Mouse (Mus musculus): ENCODE results near the gene Urgcp.

DNA sequence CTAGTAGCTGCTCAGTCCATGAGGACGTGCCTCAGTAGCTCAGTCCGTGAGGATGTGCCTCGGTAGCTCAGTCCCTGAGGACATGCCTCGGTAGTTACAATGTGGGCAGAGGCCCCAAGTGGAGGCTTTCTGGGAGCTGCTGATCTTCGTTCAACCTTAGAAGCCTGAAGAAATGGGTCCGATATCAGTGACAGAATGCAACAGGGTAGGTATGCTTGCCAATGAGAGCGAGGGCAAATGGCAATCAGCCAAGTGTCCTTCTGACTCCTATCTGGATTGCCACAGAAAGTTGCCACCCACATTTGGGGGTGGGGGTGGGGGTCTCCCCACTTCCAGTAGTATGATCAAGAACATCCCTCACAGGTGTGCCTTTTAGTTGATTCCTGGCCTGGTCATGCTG, 61.4 kb downstream of the Urgcp start:
- TF ChIP-seq POLR2A (IDR thresholded peaks at IDR 0.05; ENCODE audit: control insufficient read depth, low read depth, low read length) (no peak), CTCF (IDR thresholded peaks at IDR 0.05; ENCODE audit: control insufficient read depth, insufficient read depth, insufficient replicate concordance, low read depth, low read length) (no peak)

All from testis, adult 2 months (tissue).